Mouse (Mus musculus) heart, postnatal 25 days (tissue): Measurements from ENCODE around the gene Ubxn10. TPM values are rescaled to one million over a fixed set of nuclear protein-coding genes. Genes with fewer than 3 reads are reported as not detected.
A peak's percentile ranks its signal among the peaks of the same experiment; 100 is the strongest.

Experiments used
- DNase-seq: peaks from one replicate; pipeline ENCODE4 v3.0.0; 2022; ENCODE audit warnings: low spot score
- intact Hi-C: fragments of 180-260 bp; cut with DNase I; formaldehyde crosslinking; loops from one replicate; pipeline ENCODE4 v1.15.1; 2025
- total RNA-seq, 2 experiments: library from RNA; stranded (reverse); gene quantifications; 2 replicates each; pipeline ENCODE4 v1.2.3; 2021

Ubxn10 gene
- total RNA-seq, 2 experiments from 2014 or later: 1.2 to 1.8 TPM

DNA sequence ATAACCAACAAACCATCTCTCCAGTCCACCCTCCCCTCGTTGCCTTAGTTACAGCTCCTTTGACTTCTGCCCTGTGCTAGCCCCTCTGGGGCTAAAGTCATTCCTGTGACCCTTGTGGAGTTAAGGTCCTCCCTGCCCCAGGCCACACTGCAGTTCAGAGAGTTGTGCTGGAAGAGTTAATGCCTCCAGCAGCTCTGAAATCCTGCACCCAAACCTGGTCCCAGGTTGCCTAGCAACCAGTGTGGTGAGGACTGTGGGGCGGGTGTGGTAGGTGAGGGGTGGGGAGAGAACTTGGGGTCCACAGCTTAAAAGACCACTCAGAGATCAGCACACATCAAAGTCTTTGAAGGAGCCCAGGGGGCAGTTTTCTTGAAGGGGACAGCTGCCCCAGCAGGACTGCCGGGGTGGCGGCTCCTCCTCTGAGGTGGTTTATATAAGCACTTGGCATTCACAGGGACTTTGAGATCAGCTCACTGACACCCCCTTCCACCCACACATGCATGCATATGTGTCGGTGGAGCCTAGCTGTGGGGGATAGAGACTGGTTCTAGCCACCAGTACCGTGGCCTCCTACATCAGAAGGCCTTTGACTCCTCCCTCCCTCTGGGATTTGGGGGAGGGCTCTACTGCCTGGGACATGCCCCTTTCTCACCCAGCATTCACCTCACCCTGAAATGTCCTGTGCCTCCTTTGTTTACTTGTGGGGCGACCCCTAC is 2.3 kb upstream of the Ubxn10 start:
- intact Hi-C loops: no loop called here
- DNase-seq: no peak

DNA sequence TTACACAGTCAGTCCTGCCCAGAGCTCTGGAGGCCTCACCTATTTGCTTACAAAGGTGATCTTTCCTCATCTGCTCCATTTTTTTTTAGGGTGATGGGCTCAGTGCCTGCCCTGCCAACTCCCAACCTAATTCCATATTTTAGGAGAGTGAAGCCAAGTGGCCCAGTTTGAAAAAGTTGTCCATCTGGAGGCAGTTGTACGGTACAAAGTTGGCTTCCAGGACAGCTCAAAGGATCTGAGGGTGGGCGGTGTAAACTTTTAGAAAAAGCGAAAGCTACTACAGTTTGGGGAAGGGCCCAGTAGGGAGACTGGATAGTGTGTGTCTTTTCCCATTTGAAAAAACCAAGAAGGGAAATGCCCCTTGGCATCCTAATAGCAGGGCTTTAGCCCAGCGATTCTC is 2.1 kb downstream of the Ubxn10 start:
- DNase-seq: no peak
- intact Hi-C loops: no loop called here

DNA sequence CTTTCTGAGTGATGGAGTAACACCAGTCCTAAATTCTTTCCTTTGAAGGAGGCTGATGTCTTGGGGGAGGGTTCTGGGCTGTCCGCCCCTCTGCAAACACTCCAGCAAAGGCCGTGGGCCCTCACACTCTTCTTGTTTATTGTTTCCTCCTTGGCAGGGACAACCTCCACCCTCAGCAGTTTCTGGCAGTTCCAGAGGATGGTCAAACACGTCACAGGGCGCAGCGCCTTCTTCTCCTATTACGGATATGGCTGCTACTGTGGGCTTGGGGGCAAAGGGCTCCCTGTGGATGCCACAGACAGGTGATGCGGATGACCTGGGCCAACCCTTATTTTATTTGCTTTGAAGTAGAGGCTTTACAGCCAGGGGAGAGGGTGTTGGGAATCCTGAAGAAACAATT is 2.9 kb downstream of the Ubxn10 start:
- intact Hi-C loops: no loop called here

DNA sequence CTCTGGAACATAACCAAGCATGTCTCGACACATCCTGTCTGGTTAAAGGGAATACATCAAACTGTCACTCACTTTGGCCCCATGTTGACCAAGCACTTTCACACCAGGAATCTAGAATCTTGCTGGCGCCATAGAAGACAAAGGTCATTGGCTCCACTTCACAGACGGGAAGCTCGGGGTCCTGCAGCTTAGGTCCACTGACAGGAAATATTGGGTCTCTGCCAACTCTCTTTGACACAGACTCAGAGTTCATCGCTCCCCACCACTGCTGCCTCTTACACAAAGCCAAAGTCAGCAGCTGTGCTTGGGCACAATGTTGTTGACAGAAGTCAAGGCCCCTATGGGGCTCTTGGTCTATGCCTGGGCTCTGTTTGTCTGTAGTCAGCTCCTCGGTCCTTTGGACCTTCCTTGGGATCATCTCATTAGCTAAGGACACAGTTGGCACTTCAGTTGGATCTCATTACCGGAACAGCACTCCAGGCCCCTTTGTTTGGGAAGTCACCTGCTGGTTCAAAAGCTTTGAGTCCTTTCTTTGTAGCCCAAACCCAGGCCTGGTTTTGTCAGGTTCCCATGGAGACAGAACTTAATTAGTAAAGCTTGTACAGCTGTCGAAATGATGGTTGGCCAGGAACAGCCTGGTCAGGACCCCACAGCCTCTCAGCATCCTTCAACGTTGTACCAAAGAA is 7.8 kb downstream of the Ubxn10 start:
- intact Hi-C loops: no loop called here
- no peak for DNase-seq

More for the DNA sequence above, 2.9 kb downstream of the Ubxn10 start:
- DNase-seq: no peak

DNA sequence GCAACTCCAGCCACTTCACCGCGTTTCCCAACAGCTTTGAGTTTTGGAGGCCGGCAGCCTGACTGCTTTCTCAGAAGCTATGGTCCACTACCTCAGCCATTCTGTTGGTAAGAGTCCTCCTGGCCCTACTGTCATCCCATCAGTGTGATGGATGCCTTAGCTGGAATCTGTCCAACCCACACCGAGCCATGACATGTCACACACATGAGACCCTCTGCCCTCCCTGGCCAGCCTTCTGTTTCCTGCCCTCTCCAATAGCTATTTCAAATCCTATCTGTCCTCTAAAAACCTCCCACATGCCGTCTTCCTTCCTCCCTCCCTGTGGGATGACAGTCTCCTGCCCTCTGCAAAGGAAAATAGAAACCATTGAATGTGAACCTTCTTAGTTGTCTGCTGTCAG is 11.2 kb downstream of the Ubxn10 start:
- intact Hi-C loops: no loop called here
- DNase-seq: no peak

DNA sequence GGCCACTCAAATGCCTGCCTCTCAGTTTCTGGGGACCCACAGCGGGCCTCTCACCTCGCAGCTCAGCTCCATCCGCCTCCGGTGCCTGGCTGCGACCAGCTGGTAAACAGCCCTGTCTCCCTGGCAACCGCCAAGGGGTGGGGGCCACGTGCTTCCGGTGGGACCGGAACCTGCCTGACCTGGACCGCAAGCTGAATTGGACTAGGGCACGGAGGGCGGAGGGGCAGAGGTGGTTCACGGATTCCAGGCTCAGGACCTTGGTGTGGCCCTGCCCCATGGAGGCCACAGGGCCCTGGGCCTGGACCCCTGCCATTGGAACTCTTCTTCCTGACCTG is 11.9 kb downstream of the Ubxn10 start:
- intact Hi-C loops: no loop called here
- DNase-seq: peak; percentile 55

DNA sequence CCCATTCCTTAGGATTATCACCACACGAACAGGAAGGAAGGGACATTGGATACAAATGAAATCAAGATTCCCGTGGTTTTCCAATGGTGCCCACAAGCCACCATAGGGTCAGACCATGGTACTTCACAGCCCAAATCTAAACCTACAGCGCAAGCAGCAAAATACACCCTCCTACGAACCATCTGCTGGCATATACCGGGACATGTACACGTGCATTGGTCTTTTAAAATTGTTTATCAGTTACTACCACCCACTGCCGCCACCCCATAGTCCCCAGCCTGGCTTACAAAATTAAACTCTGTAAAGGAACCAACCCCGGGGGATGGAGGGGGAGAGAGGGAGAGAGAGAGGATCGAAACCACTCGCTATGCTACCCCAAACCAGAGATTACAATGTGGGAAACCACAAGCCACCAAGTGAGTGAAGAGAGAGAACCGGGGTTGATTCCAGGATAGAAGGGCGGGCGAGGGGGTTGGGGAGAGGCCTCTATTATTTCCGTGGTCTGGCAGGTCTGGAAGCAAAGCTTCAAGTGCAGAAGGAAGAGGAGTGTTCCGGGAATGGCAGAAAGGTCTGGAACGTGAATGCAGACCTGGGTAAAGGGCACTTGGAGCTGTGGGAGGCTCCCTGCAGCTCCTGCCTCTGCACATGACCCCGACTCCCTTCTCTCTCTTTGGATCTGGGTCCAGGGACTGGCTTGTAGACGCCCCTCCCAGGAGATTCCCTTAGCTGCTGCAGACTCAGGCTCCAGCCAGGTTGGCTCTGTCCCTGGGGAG is 12.4 kb downstream of the Ubxn10 start, which contains the start of gene Pla2g2c:
Pla2g2c (plus strand) TSS at position 439 of the 773 bp plus-strand sequence.
- intact Hi-C loops: no loop called here

DNA sequence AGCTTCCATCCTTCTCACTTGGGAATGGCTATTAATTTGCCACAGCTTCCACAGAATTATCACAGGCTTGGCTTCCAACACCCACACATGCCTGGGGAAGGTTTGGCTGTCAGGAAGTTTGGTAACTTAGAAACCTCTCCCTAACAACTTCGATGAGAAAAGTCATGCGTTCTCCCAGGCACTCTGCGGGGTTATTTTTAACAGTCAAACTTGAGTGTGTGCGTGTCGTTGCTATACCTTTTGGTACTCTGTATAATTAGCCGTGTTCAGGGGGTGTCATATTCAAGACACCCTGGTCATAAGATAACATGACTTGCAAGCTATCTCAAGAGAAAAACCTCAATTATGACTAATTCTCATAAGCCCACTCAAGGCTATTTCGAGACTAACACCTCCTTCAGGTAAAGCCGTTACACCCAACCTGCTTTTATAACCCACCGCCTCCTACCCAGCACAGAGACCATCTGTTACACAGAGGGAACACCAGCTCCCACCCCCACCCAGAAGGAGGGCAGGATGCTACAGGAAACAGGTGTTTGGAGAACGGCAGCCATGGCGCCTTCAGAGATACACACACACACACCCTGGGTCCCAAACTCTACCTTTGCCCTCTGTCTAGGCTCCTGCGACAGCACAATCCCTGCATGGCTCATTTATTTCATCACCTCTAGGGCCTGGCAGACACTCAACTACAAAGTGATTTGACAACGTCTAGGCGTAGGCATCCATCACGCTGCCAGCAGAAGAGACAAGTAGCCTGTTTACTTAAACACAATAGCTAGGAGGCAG is 13.3 kb downstream of the Ubxn10 start:
- DNase-seq: no peak
- intact Hi-C loops: no loop called here

More for the DNA sequence above, 12.4 kb downstream of the Ubxn10 start, which contains the start of gene Pla2g2c:
- no peak for DNase-seq

DNA sequence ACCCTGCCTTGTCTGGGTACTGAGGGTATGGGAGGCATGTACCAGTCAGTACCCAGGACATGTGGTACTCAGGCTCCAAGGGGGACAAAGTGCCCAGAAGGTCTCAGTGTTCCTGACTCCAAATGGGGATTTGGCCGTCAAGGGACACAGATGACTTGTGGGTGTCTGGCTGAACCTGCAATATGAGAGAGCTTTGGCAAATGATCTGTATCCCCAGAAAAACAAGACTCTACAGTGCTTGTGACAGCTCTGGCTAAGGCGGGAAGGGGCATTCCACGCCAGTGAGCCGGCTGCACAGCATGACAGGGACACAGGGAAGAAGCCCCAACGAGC is 17.7 kb downstream of the Ubxn10 start:
- DNase-seq: no peak
- intact Hi-C loops: no loop called here

DNA sequence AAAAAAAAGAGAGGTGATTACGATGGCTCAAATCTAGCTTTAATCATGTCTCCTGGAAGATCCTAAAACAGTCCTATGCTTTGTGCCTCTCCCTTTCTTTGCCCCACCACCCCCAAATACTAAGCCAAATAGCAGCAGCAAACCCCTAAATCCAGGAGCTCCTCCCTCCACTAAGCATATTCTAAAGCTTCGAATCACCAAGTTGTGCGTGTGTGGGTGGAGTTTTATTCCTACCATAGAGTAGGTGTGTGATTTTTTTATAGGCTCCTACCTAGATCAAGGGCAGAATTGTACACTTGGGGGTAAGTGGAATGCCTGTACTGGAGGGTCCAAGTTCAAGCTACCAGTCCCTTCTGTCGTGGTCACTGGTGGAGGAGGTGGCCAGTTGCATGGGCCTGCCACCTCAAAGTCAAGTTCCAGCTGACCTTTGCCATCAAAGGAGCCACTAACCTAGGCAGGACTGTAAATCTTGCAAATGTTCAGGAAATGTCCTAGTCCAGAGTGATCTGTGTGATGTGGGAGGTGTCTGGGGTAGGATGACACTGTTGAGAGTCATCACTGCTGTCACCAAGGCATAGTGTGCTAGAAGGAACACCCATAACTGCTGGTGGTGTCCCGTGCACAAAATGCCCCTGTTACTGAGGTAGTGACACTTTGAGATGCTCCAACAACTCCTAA is 18.2 kb downstream of the Ubxn10 start:
- DNase-seq: no peak
- intact Hi-C loops: no loop called here

DNA sequence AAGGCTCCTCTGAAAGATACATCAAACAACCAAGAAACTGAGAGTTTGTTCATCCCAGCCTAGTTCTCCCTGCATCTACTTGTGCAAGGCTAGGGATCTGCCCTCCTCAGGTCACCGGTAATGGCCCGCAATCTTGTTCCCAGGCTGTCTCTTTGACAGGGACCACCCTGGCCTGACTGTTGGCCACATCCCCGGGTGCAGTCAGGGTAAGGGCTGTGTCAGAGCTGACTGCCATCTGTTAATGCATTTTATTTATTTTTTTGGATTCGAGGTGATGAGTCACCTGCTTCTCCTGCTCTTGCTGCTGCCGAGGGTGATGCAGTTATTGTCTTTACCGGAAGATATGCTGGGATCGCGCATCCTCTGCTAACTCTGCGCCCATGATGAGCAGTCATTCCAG is 20.3 kb downstream of the Ubxn10 start:
- no peak for DNase-seq
- intact Hi-C loops: no loop called here

DNA sequence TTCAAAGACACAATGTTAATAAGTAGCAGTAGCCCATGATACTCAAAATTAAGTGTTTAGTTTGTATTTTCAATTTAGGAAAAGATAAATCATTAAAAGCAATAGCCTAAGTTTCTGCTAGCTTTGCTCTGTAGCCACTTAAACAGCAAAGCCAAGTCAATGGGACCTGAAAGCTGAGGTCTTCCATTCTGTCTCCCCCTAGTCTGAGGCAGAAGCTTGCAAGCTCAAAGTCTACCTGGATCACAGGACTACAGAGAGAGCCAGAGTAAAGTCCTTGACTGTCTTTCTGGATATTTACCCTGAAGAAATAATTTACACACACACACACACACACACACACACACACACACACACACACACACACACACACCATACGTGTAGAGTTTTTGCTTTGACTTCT is 22.8 kb downstream of the Ubxn10 start:
- intact Hi-C loops: no loop called here
- DNase-seq: no peak

DNA sequence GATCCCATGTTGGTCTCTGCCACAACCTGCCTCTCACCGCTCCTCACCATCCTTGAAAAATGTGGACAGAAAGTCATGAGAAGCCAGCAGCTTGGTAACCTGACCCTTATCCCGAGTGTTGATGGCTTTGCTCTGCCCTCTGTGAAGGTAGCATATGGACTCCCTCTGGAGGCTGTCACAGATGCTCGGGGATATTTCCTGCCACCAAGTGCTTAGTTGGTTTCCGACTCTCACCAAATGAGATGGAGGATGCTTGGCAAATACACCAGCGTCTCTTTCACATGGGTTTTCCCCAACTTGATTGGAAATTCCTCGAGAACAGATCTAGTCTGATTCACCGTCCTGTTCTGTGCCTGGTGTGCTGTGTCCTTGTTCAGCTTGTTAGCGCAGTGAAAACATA is 24.3 kb downstream of the Ubxn10 start:
- intact Hi-C loops: no loop called here

DNA sequence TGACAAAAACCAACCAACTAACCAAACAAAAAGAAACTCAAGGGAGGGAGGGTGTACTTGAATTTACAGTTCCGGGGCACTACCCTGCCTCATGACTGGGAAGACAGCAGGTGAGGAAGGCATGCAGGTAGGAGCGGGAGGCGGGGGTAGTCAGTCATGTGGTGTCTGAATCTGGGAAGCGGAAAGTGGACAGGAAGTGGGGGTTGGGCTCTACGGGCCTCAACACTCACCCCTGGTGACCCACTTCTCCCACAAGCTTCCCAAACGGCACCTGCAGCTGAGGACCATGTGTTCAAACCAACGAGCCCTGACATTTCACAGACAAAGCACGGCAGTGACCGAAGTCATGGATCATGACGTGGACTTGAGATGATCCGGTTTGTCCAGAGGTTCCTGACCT is 24.9 kb downstream of the Ubxn10 start:
- intact Hi-C loops: no loop called here
- DNase-seq: no peak

More for the DNA sequence above, 24.3 kb downstream of the Ubxn10 start:
- no peak for DNase-seq

DNA sequence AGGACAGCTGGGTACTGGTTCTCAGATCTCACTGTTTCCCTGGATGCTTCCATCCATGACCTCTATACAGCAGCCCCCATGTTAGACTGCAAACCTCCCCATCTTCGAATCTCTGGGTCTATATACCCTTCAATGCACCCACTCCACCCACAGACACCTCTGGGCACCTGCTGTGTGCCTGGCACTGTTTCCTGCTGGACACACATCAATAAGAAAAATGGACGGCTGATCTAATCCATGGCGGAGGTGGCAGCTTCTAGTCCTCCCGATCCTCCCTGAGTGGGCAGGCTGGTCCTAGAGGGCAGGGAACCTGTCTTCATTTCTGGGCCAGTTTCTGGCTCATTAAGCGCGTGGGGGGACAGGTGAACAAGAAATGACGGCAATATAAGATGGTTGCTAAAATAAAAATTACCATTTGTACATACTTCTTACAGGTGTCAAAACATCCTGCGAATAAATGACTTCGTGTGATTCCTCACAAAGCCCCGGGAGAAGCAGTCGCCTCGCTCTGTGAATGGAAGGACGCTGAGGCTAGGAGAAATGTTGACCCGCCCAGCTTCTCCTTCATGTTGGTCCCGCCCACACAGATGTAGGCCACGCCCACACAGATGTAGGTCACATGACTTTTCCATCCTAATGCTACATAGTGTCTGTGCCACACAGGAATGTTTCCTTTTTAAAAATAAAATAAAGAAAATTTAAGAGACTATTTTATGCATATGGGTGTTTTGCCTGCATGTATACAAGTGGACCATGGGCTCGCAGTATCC is 25.7 kb downstream of the Ubxn10 start:
- DNase-seq: no peak
- intact Hi-C loops: no loop called here

DNA sequence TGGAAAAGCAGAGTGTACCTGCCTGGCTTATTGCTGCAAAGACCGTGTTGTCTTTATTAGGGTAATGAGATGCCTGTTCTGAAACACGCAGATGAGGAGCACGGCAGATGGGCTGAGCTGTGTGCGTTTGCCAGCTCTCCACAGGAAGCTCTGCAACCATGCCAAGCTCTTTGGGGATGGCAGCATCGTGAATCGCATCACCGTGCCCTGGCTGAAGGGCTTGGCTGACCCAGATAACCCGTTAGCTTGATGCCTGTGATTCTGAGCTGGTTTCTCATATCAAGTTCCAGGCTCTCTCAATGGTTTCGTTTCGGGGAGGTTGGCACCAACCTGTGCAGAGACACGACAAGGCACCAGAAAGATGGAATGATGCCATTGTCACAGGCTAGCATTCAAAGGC is 26.3 kb downstream of the Ubxn10 start:
- DNase-seq: no peak
- intact Hi-C loops: loop anchor here (1.0 kb wide), 1 partner anchor 38 kb away; no protein-coding TSS in a partner anchor

DNA sequence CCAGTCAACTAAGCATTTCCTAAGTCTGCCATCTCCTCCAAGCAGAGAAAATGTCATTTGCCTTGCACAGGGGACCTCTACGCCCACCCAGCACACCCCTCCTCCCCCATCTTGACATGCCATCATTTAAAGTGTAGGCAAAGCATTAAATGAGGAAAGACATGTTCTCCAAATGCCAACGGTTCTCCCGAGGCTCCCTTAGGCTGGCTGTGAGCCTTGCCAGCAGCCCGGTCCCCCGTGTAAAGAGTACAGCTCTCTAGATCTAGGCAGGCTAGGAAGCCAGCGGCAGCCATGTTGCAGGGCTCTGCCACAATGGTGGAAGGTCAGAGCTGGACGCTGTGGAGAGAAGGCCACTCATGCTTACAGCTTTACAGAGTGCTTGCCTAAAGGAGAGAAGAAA is 27.0 kb downstream of the Ubxn10 start:
- intact Hi-C loops: loop anchor here (1.0 to 2.0 kb wide), 2 partner anchors 35 to 38 kb away; no protein-coding TSS in a partner anchor
- no peak for DNase-seq

DNA sequence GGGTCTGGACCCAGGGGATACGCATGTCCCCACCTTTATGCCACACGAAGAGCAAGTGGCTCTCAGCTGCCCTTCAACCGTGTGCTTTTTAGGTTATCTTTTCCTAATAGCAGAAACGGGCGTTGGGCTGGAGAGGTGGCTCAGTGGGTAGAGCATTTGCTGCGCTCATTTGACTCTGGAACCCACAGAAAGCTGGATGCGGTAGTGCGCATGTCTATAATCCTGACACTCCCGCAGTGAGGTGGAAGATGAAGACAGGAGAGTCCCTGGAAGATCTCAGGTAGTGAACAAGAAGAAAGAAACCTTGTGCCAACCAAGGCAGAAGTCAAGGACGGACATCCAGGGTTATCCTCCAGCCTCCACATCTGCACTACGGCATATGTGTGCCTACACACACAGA is 27.7 kb downstream of the Ubxn10 start:
- intact Hi-C loops: loop anchor here (2.0 kb wide), 1 partner anchor 36 kb away; no protein-coding TSS in a partner anchor
- no peak for DNase-seq

DNA sequence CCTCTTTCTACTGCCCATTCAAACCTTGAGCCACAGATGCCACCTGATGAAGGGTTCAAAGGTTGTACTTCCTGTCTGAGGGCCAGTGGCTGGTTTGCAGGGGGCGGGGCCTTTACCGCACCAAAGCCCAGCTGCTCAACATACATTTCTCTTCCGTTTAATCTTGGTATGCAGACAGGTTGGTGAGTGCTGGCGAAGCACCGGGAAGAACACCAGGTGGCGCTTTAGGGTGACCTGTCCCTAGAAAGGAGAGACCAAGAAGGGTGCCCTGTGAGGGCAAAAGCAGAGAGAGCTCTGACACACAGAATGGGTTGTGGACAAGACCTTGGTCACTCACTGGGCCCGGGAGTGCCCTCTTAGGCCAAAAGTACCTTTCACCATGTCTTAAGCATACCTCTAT is 28.3 kb downstream of the Ubxn10 start:
- intact Hi-C loops: loop anchor here (1.0 to 2.0 kb wide), 3 partner anchors 36 to 143 kb away; no protein-coding TSS in a partner anchor
- DNase-seq: no peak
